Mouse (Mus musculus): Measurements from ENCODE around the gene Cav3. TPM values are rescaled to one million over a fixed set of nuclear protein-coding genes. Genes with fewer than 3 reads are reported as not detected.

Gene Cav3
- total and polyA plus RNA-seq, 3 experiments: not detected

- dilution Hi-C loops (cut with MboI; ENCODE audit: extremely low pct_ligation_motif_present, extremely low pct_unique_long_range_greater_than_20kb, low sequenced_read_pairs): no loop called here
- in situ Hi-C loops (cut with MboI; ENCODE audit: low pct_ligation_motif_present, low pct_unique_long_range_greater_than_20kb, low sequenced_read_pairs): no loop called here
Observed at GRCm38 (mm10) chr6:112497456-112497855, 38.2 kb downstream of the Cav3 start.

GRCm38 (mm10) chr6:112498716-112499115 lies 39.4 kb downstream of the Cav3 start:
- Histone ChIP-seq H3K36me3 (replicated peaks in 1 of 2; ENCODE audit: control insufficient read depth in 1 of 2, insufficient read depth in 1 of 2, low read length in 1 of 2) (no peaks in the 10 kb centered on the region), H3K4me1 (ENCODE audit: control insufficient read depth in 1 of 2, insufficient read depth in 2 of 2) (no peaks in the 10 kb centered on the region), H3K79me2 (replicated peaks; ENCODE audit: control insufficient read depth, extremely low read depth, insufficient read depth, poor library complexity, severe bottlenecking) (no peaks in the 10 kb centered on the region), H3K27ac (ENCODE audit: insufficient read depth, low read depth) (no peak overlapping the region), H3K9me3 (replicated peaks; ENCODE audit: low read length) (no peaks in the 10 kb centered on the region), H3K27me3 (replicated peaks) (peaks cover 7% of the 10 kb centered on the region), H3K9ac (ENCODE audit: insufficient read depth, low read depth) (no peak overlapping the region), H3K4me3 (replicated peaks in 1 of 3; ENCODE audit: low read depth in 2 of 3, low read length in 2 of 3, poor library complexity in 1 of 3) (no peak overlapping the region), H3K4me2 (ENCODE audit: insufficient read depth, low read depth, poor library complexity, severe bottlenecking) (no peak overlapping the region)
- dilution Hi-C loops (cut with MboI; ENCODE audit: extremely low pct_ligation_motif_present, extremely low pct_unique_long_range_greater_than_20kb, low sequenced_read_pairs) (no loop called here), in situ Hi-C loops (cut with MboI; ENCODE audit: low pct_ligation_motif_present, low pct_unique_long_range_greater_than_20kb, low sequenced_read_pairs) (no loop called here)
- DNase-seq (ENCODE audit: extremely low read depth): no peak
- no peak for TF ChIP-seq E2F4 (IDR thresholded peaks at IDR 0.05; ENCODE audit: insufficient replicate concordance, low read depth, low read length)

More at GRCm38 (mm10) chr6:112497456-112497855, 38.2 kb downstream of the Cav3 start:
- TF ChIP-seq POLR2A (IDR thresholded peaks at IDR 0.05; ENCODE audit: low read depth, low read length): no peak
- TF ChIP-seq JUN (IDR thresholded peaks at IDR 0.05; ENCODE audit: insufficient read depth, low read depth, low read length): no peak
- TF ChIP-seq MAZ (IDR thresholded peaks at IDR 0.05; ENCODE audit: low read depth, low read length): no peak
- no peak for TF ChIP-seq ZC3H11A (IDR thresholded peaks at IDR 0.05; ENCODE audit: low read depth, low read length)
- TF ChIP-seq SIN3A (IDR thresholded peaks at IDR 0.05; ENCODE audit: low read length): no peak
- Histone ChIP-seq H3K27ac (ENCODE audit: insufficient read depth, low read depth) (no peak overlapping the region), H3K27me3 (replicated peaks) (peaks cover 8% of the 10 kb centered on the region), H3K79me2 (replicated peaks; ENCODE audit: control insufficient read depth, extremely low read depth, insufficient read depth, poor library complexity, severe bottlenecking) (no peaks in the 10 kb centered on the region), H3K4me3 (replicated peaks in 1 of 3; ENCODE audit: low read depth in 2 of 3, low read length in 2 of 3, poor library complexity in 1 of 3) (no peak overlapping the region), H3K4me1 (ENCODE audit: control insufficient read depth in 1 of 2, insufficient read depth in 2 of 2) (no peaks in the 10 kb centered on the region), H3K9ac (ENCODE audit: insufficient read depth, low read depth) (no peak overlapping the region), H3K9me3 (replicated peaks; ENCODE audit: low read length) (no peaks in the 10 kb centered on the region), H3K4me2 (ENCODE audit: insufficient read depth, low read depth, poor library complexity, severe bottlenecking) (no peak overlapping the region), H3K36me3 (replicated peaks in 1 of 2; ENCODE audit: control insufficient read depth in 1 of 2, insufficient read depth in 1 of 2, low read length in 1 of 2) (no peaks in the 10 kb centered on the region)
- DNase-seq (ENCODE audit: extremely low read depth): no peak

- Histone ChIP-seq H3K27me3 (replicated peaks) (peaks cover 7% of the 10 kb centered on the region), H3K4me1 (ENCODE audit: control insufficient read depth in 1 of 2, insufficient read depth in 2 of 2) (no peaks in the 10 kb centered on the region), H3K79me2 (replicated peaks; ENCODE audit: control insufficient read depth, extremely low read depth, insufficient read depth, poor library complexity, severe bottlenecking) (no peaks in the 10 kb centered on the region), H3K27ac (ENCODE audit: insufficient read depth, low read depth) (no peak overlapping the region), H3K9me3 (replicated peaks; ENCODE audit: low read length) (no peaks in the 10 kb centered on the region), H3K4me2 (ENCODE audit: insufficient read depth, low read depth, poor library complexity, severe bottlenecking) (no peak overlapping the region), H3K36me3 (replicated peaks in 1 of 2; ENCODE audit: control insufficient read depth in 1 of 2, insufficient read depth in 1 of 2, low read length in 1 of 2) (no peaks in the 10 kb centered on the region), H3K9ac (ENCODE audit: insufficient read depth, low read depth) (no peak overlapping the region), H3K4me3 (replicated peaks in 1 of 3; ENCODE audit: low read depth in 2 of 3, low read length in 2 of 3, poor library complexity in 1 of 3) (no peak overlapping the region)
- TF ChIP-seq ZNF384 (IDR thresholded peaks at IDR 0.05; ENCODE audit: low read depth, low read length) (no peak), TBP (conservative IDR thresholded peaks at IDR 0.05; ENCODE audit: low read depth, low read length) (no peak), HCFC1 (IDR thresholded peaks at IDR 0.05; ENCODE audit: low read depth, low read length) (no peak), POLR2A (IDR thresholded peaks at IDR 0.05; ENCODE audit: low read depth, low read length) (no peak), TCF12 (IDR thresholded peaks at IDR 0.05; ENCODE audit: low read depth, low read length) (no peak), MEF2A (IDR thresholded peaks at IDR 0.05; ENCODE audit: borderline replicate concordance, low read depth, low read length) (no peak), IRF4 (IDR thresholded peaks at IDR 0.05; ENCODE audit: low read depth, low read length) (no peak), ZMIZ1 (IDR thresholded peaks at IDR 0.05; ENCODE audit: low read depth, low read length) (no peak), USF1 (IDR thresholded peaks at IDR 0.05; ENCODE audit: low read depth, low read length) (no peak), NELFE (IDR thresholded peaks at IDR 0.05; ENCODE audit: low read depth, low read length) (no peak), E2F4 (IDR thresholded peaks at IDR 0.05; ENCODE audit: insufficient replicate concordance, low read depth, low read length) (no peak), CHD2 (IDR thresholded peaks at IDR 0.05; ENCODE audit: low read length) (no peak), MAFK (IDR thresholded peaks at IDR 0.05; ENCODE audit: insufficient replicate concordance, low read length) (no peak), MAZ (IDR thresholded peaks at IDR 0.05; ENCODE audit: low read depth, low read length) (no peak), GABPA (IDR thresholded peaks at IDR 0.05; ENCODE audit: insufficient replicate concordance, low read depth, low read length) (no peak), BHLHE40 (IDR thresholded peaks at IDR 0.05; ENCODE audit: low read depth, low read length) (no peak)
- in situ Hi-C loops (cut with MboI; ENCODE audit: low pct_ligation_motif_present, low pct_unique_long_range_greater_than_20kb, low sequenced_read_pairs) (no loop called here), dilution Hi-C loops (cut with MboI; ENCODE audit: extremely low pct_ligation_motif_present, extremely low pct_unique_long_range_greater_than_20kb, low sequenced_read_pairs) (no loop called here)
- DNase-seq (ENCODE audit: extremely low read depth): no peak
Observed at GRCm38 (mm10) chr6:112499456-112499855, 40.2 kb downstream of the Cav3 start.
